Mouse (Mus musculus) neural tube, embryonic 13.5 days (tissue): ENCODE data around the gene Dhrs2. TPM values are rescaled to one million over a fixed set of nuclear protein-coding genes. Genes with fewer than 3 reads are reported as not detected.

Experiments used
- ATAC-seq: fragments of 200-750 bp; cut with Nextera tagmentation; 2 replicates; pipeline ENCODE4 v1.8.0; 2017; ENCODE audit warnings: low read depth, mild to moderate bottlenecking, moderate TSS enrichment, moderate library complexity
- H3K27ac ChIP-seq: fragments of 300-500 bp; sonication (generic); replicated peaks from 2 replicates; pipeline ENCODE4 v1.5.1; 2015; ENCODE audit warnings: moderate library complexity, mild to moderate bottlenecking, inconsistent platforms
- H3K27me3 ChIP-seq: fragments of 300-500 bp; sonication (generic); 2 replicates; pipeline ENCODE4 v1.6.1; 2015; ENCODE audit warnings: mild to moderate bottlenecking, inconsistent platforms
- H3K36me3 ChIP-seq: fragments of 300-500 bp; sonication (generic); 2 replicates; pipeline ENCODE4 v1.6.1; 2015; ENCODE audit warnings: mild to moderate bottlenecking, inconsistent platforms
- H3K4me1 ChIP-seq: fragments of 300-500 bp; sonication (generic); replicated peaks from 2 replicates; pipeline ENCODE4 v1.6.1; 2015; ENCODE audit warnings: inconsistent platforms
- H3K4me2 ChIP-seq: fragments of 300-500 bp; sonication (generic); 2 replicates; pipeline ENCODE4 v1.6.1; 2015; ENCODE audit warnings: inconsistent platforms, mild to moderate bottlenecking, moderate library complexity
- H3K4me3 ChIP-seq: fragments of 300-500 bp; sonication (generic); 2 replicates; pipeline ENCODE4 v1.5.1; 2015; ENCODE audit warnings: mild to moderate bottlenecking, inconsistent platforms
- H3K9ac ChIP-seq: fragments of 300-500 bp; sonication (generic); 2 replicates; pipeline ENCODE4 v1.6.1; 2015; ENCODE audit warnings: moderate library complexity, mild to moderate bottlenecking, inconsistent platforms
- H3K9me3 ChIP-seq: fragments of 300-500 bp; sonication (generic); 2 replicates; pipeline ENCODE4 v1.6.1; 2016; ENCODE audit warnings: inconsistent platforms
- WGBS: fragments of 180-500 bp; shearing (Covaris S2); methylation state at CpG from one replicate; pipeline ENCODE4 v1.1.7; 2015; 5-methylcytosine and 5-hydroxymethylcytosine counted together
- polyA plus RNA-seq: library from polyadenylated mRNA; unstranded; fragments of >200 nt; fragmentation: Nextera tagmentation; extraction: Ambion mirVana; gene quantifications from 2 replicates; pipeline ENCODE4 v1.2.1, GENCODE M21; 2015

The Dhrs2 gene
- polyA plus RNA-seq, 1 experiment from 2014 or later: 1.4 TPM

- Histone ChIP-seq H3K9me3 (no peaks in the 10 kb centered on the region), H3K9ac (no peak overlapping the region), H3K27ac (no peak overlapping the region), H3K4me1 (no peaks in the 10 kb centered on the region; the same call in 1 of the 2 replicates), H3K36me3 (no peaks in the 10 kb centered on the region), H3K4me3 (no peak overlapping the region), H3K4me2 (no peak overlapping the region), H3K27me3 (no peaks in the 10 kb centered on the region)
- WGBS: 90% methylated on average over 2 of the region's 2 CpGs
- no peak for ATAC-seq
Measured at GRCm38 (mm10) chr14:55198187-55198586, 23.6 kb upstream of the Dhrs2 start.

- Histone ChIP-seq H3K27ac (no peak overlapping the region), H3K36me3 (no peaks in the 10 kb centered on the region), H3K9me3 (no peaks in the 10 kb centered on the region), H3K4me3 (no peak overlapping the region), H3K27me3 (no peaks in the 10 kb centered on the region), H3K4me1 (peaks cover 12% of the 10 kb centered on the region), H3K9ac (no peak overlapping the region), H3K4me2 (no peak overlapping the region)
- 82% methylated on average over 3 of the region's 3 CpGs for WGBS
- ATAC-seq: peak; percentile 55
Measured at GRCm38 (mm10) chr14:55204544-55204943, 17.3 kb upstream of the Dhrs2 start.

GRCm38 (mm10) chr14:55205045-55205750 is 16.6 kb upstream of the Dhrs2 start:
- H3K4me1 ChIP-seq: peaks cover 12% of the 10 kb centered on the region
- H3K36me3 ChIP-seq: no peaks in the 10 kb centered on the region
- no peak overlapping the region for H3K4me3 ChIP-seq
- no peak overlapping the region for H3K9ac ChIP-seq
- H3K9me3 ChIP-seq: no peaks in the 10 kb centered on the region
- H3K27me3 ChIP-seq: no peaks in the 10 kb centered on the region
- ATAC-seq: peak; percentile 98
- no peak overlapping the region for H3K4me2 ChIP-seq
- 39% methylated on average over 3 of the region's 3 CpGs for WGBS
- H3K27ac ChIP-seq: no peak overlapping the region

- whole genome bisulfite sequencing: 77% methylated on average over 2 of the region's 2 CpGs
- H3K9ac ChIP-seq: no peak overlapping the region
- H3K27me3 ChIP-seq: no peaks in the 10 kb centered on the region
- no peaks in the 10 kb centered on the region for H3K9me3 ChIP-seq
- no peak overlapping the region for H3K4me2 ChIP-seq
- no peak for ATAC-seq
- no peak overlapping the region for H3K4me3 ChIP-seq
- peaks cover 12% of the 10 kb centered on the region for H3K4me1 ChIP-seq
- no peaks in the 10 kb centered on the region for H3K36me3 ChIP-seq
- H3K27ac ChIP-seq: no peak overlapping the region
Measured at GRCm38 (mm10) chr14:55208306-55208705, 13.5 kb upstream of the Dhrs2 start.

- WGBS: 90% methylated on average over 3 of the region's 3 CpGs
- no peak for ATAC-seq
Measured at GRCm38 (mm10) chr14:55213621-55214020, 8.2 kb upstream of the Dhrs2 start.

GRCm38 (mm10) chr14:55214507-55214906 is 7.3 kb upstream of the Dhrs2 start:
- no peak overlapping the region for H3K27ac ChIP-seq
- no peak overlapping the region for H3K4me3 ChIP-seq
- WGBS: 62% methylated on average over 4 of the region's 4 CpGs
- no peak for ATAC-seq
- no peaks in the 10 kb centered on the region for H3K36me3 ChIP-seq
- no peaks in the 10 kb centered on the region for H3K27me3 ChIP-seq
- H3K4me2 ChIP-seq: no peak overlapping the region
- H3K9me3 ChIP-seq: no peaks in the 10 kb centered on the region
- no peak overlapping the region for H3K9ac ChIP-seq
- H3K4me1 ChIP-seq: no peaks in the 10 kb centered on the region

More at GRCm38 (mm10) chr14:55213621-55214020, 8.2 kb upstream of the Dhrs2 start:
- H3K36me3 ChIP-seq: no peaks in the 10 kb centered on the region
- no peak overlapping the region for H3K27ac ChIP-seq
- no peak overlapping the region for H3K4me3 ChIP-seq
- H3K27me3 ChIP-seq: no peaks in the 10 kb centered on the region
- H3K4me2 ChIP-seq: no peak overlapping the region
- H3K9ac ChIP-seq: no peak overlapping the region
- no peaks in the 10 kb centered on the region for H3K4me1 ChIP-seq
- H3K9me3 ChIP-seq: no peaks in the 10 kb centered on the region

- Histone ChIP-seq H3K4me1 (no peaks in the 10 kb centered on the region), H3K9ac (no peak overlapping the region), H3K9me3 (no peaks in the 10 kb centered on the region), H3K4me2 (no peak overlapping the region), H3K36me3 (no peaks in the 10 kb centered on the region), H3K4me3 (no peak overlapping the region), H3K27ac (peak overlapping the region; percentile 28; the same call in 1 of the 2 replicates), H3K27me3 (no peaks in the 10 kb centered on the region)
- 33% methylated on average over 1 of the region's 1 CpGs for WGBS
- ATAC-seq: no peak
Measured at GRCm38 (mm10) chr14:55223172-55223571, 1.4 kb downstream of the Dhrs2 start.

GRCm38 (mm10) chr14:55234639-55235038 is 12.8 kb downstream of the Dhrs2 start:
- Histone ChIP-seq H3K9me3 (no peaks in the 10 kb centered on the region), H3K27ac (no peak overlapping the region), H3K9ac (no peak overlapping the region), H3K4me1 (no peaks in the 10 kb centered on the region), H3K36me3 (no peaks in the 10 kb centered on the region), H3K27me3 (no peaks in the 10 kb centered on the region), H3K4me2 (no peak overlapping the region), H3K4me3 (no peak overlapping the region)
- 91% methylated on average over 11 of the region's 11 CpGs for WGBS
- ATAC-seq: no peak

- 79% methylated on average over 2 of the region's 2 CpGs for WGBS
- Histone ChIP-seq H3K27ac (no peak overlapping the region), H3K36me3 (no peaks in the 10 kb centered on the region), H3K9me3 (no peaks in the 10 kb centered on the region), H3K4me3 (no peak overlapping the region), H3K4me1 (no peaks in the 10 kb centered on the region), H3K4me2 (no peak overlapping the region), H3K27me3 (no peaks in the 10 kb centered on the region), H3K9ac (no peak overlapping the region)
- no peak for ATAC-seq
Measured at GRCm38 (mm10) chr14:55236685-55237084, 14.9 kb downstream of the Dhrs2 start.

- H3K4me2 ChIP-seq: no peak overlapping the region
- no peaks in the 10 kb centered on the region for H3K9me3 ChIP-seq
- 83% methylated on average over 1 of the region's 1 CpGs for WGBS
- no peak overlapping the region for H3K4me3 ChIP-seq
- H3K9ac ChIP-seq: no peak overlapping the region
- no peak for ATAC-seq
- H3K36me3 ChIP-seq: no peaks in the 10 kb centered on the region
- H3K4me1 ChIP-seq: no peaks in the 10 kb centered on the region
- H3K27ac ChIP-seq: no peak overlapping the region
- H3K27me3 ChIP-seq: no peaks in the 10 kb centered on the region
Measured at GRCm38 (mm10) chr14:55242664-55243063, 20.9 kb downstream of the Dhrs2 start.

- H3K27ac ChIP-seq: no peak overlapping the region
- no peaks in the 10 kb centered on the region for H3K9me3 ChIP-seq
- no peak overlapping the region for H3K4me3 ChIP-seq
- no peaks in the 10 kb centered on the region for H3K4me1 ChIP-seq
- H3K4me2 ChIP-seq: no peak overlapping the region
- H3K36me3 ChIP-seq: no peaks in the 10 kb centered on the region
- WGBS: 44% methylated on average over 6 of the region's 6 CpGs
- no peak for ATAC-seq
- no peak overlapping the region for H3K9ac ChIP-seq
- H3K27me3 ChIP-seq: no peaks in the 10 kb centered on the region
Measured at GRCm38 (mm10) chr14:55247181-55247580, 25.4 kb downstream of the Dhrs2 start.

- Histone ChIP-seq H3K4me1 (no peaks in the 10 kb centered on the region), H3K9ac (no peak overlapping the region), H3K4me2 (no peak overlapping the region), H3K4me3 (no peak overlapping the region), H3K27me3 (no peaks in the 10 kb centered on the region), H3K36me3 (no peaks in the 10 kb centered on the region), H3K27ac (no peak overlapping the region), H3K9me3 (no peaks in the 10 kb centered on the region)
- ATAC-seq: no peak
- 85% methylated on average over 6 of the region's 6 CpGs for WGBS
Measured at GRCm38 (mm10) chr14:55248284-55248683, 26.5 kb downstream of the Dhrs2 start.

GRCm38 (mm10) chr14:55253580-55253979 is 31.8 kb downstream of the Dhrs2 start:
- Histone ChIP-seq H3K9me3 (no peaks in the 10 kb centered on the region), H3K4me1 (no peaks in the 10 kb centered on the region), H3K27ac (no peak overlapping the region), H3K4me2 (no peak overlapping the region), H3K27me3 (no peaks in the 10 kb centered on the region), H3K4me3 (no peak overlapping the region), H3K9ac (no peak overlapping the region), H3K36me3 (no peaks in the 10 kb centered on the region)
- 66% methylated on average over 4 of the region's 4 CpGs for WGBS
- ATAC-seq: no peak
